Mouse (Mus musculus): Measurements from ENCODE around the gene Gm13090.

Gene Gm13090

GRCm38 (mm10) chr4:151089270-151089669, at the start of gene Gm13090:
TSS of gene Gm13090 (plus strand) at chr4:151089570.
- in situ Hi-C loops (cut with MseI, MboI), result no loop called here

GRCm38 (mm10) chr4:151041506-151041905, 47.9 kb upstream of the Gm13090 start:
- in situ Hi-C loops (cut with MseI, MboI), result no loop called here

- in situ Hi-C loops (cut with MseI, MboI), result no loop called here
Measured at GRCm38 (mm10) chr4:151043281-151043680, 46.1 kb upstream of the Gm13090 start.

- in situ Hi-C loops (cut with MseI, MboI), result no loop called here
Measured at GRCm38 (mm10) chr4:151044037-151044943, 45.1 kb upstream of the Gm13090 start, which contains the start of gene Per3. TSS of gene Per3 (minus strand) at chr4:151044665.

GRCm38 (mm10) chr4:151044944-151045570, 44.3 kb upstream of the Gm13090 start:
- in situ Hi-C loops (cut with MseI, MboI), result no loop called here

- in situ Hi-C loops (cut with MseI, MboI), result no loop called here
Measured at GRCm38 (mm10) chr4:151046524-151046923, 42.8 kb upstream of the Gm13090 start.

GRCm38 (mm10) chr4:151051162-151051561, 38.2 kb upstream of the Gm13090 start:
- in situ Hi-C loops (cut with MseI, MboI), result no loop called here

- in situ Hi-C loops (cut with MseI, MboI), result no loop called here
Measured at GRCm38 (mm10) chr4:151057347-151058321, 31.7 kb upstream of the Gm13090 start, which contains the start of gene Vamp3. TSS of gene Vamp3 (minus strand) at chr4:151057963.

GRCm38 (mm10) chr4:151058634-151059033, 30.7 kb upstream of the Gm13090 start:
- in situ Hi-C loops (cut with MseI, MboI), result no loop called here

- in situ Hi-C loops (cut with MseI, MboI), result no loop called here
Measured at GRCm38 (mm10) chr4:151059566-151059965, 29.8 kb upstream of the Gm13090 start.

GRCm38 (mm10) chr4:151068751-151069150, 20.6 kb upstream of the Gm13090 start:
- in situ Hi-C loops (cut with MseI, MboI), result no loop called here

GRCm38 (mm10) chr4:151070962-151071361, 18.4 kb upstream of the Gm13090 start:
- in situ Hi-C loops (cut with MseI, MboI), result loop anchor here in 1 of 2 experiments (5.0 kb wide), 1 partner anchor 66 kb away; no protein-coding TSS in a partner anchor

- in situ Hi-C loops (cut with MseI, MboI), result loop anchor here in 1 of 2 experiments (5.0 kb wide), 1 partner anchor 64 kb away; no protein-coding TSS in a partner anchor
Measured at GRCm38 (mm10) chr4:151073108-151073744, 16.1 kb upstream of the Gm13090 start.

- in situ Hi-C loops (cut with MseI, MboI), result loop anchor here (5.0 kb wide), 2 partner anchors 62 to 67 kb away; no protein-coding TSS in a partner anchor
Measured at GRCm38 (mm10) chr4:151074817-151075216, 14.6 kb upstream of the Gm13090 start.

GRCm38 (mm10) chr4:151081355-151081754, 8.0 kb upstream of the Gm13090 start:
- in situ Hi-C loops (cut with MseI, MboI), result no loop called here

GRCm38 (mm10) chr4:151081977-151082376, 7.4 kb upstream of the Gm13090 start:
- in situ Hi-C loops (cut with MseI, MboI), result no loop called here

- in situ Hi-C loops (cut with MseI, MboI), result no loop called here
Measured at GRCm38 (mm10) chr4:151083027-151083426, 6.3 kb upstream of the Gm13090 start.

GRCm38 (mm10) chr4:151087358-151087757, 2.0 kb upstream of the Gm13090 start:
- in situ Hi-C loops (cut with MseI, MboI), result no loop called here

GRCm38 (mm10) chr4:151088819-151089218, 551 bp upstream of the Gm13090 start:
- in situ Hi-C loops (cut with MseI, MboI), result no loop called here

GRCm38 (mm10) chr4:151095207-151095606, 5.8 kb downstream of the Gm13090 start:
- in situ Hi-C loops (cut with MseI, MboI), result no loop called here
